Mouse (Mus musculus) midbrain, postnatal 0 days (tissue): ENCODE data around the gene Abhd12. TPM values are rescaled to one million over a fixed set of nuclear protein-coding genes. Genes with fewer than 3 reads are reported as not detected.

Experiments
- ATAC-seq: fragments of 200-750 bp; cut with Nextera tagmentation; 2 replicates; pipeline ENCODE4 v1.8.0; 2017; ENCODE audit warnings: moderate number of reproducible peaks, mild to moderate bottlenecking, moderate TSS enrichment, moderate library complexity; ENCODE audit not compliant: low FRiP score
- DNase-seq: peaks from one replicate; pipeline ENCODE4 v3.0.0-alpha.2; 2015; ENCODE audit warnings: low spot score
- H3K27ac ChIP-seq: fragments of 300-500 bp; sonication (generic); 2 replicates; pipeline ENCODE4 v1.5.1; 2014; ENCODE audit warnings: low read depth, mild to moderate bottlenecking, low read length, mixed read lengths
- H3K27me3 ChIP-seq: fragments of 300-500 bp; sonication (generic); 2 replicates; pipeline ENCODE4 v1.6.1; 2014; ENCODE audit warnings: low read length, control low read depth, mixed read lengths; ENCODE audit not compliant: insufficient read depth
- H3K36me3 ChIP-seq: fragments of 300-500 bp; sonication (generic); 2 replicates; pipeline ENCODE4 v1.6.1; 2014; ENCODE audit warnings: low read length, control low read depth, mixed read lengths; ENCODE audit not compliant: insufficient read depth
- H3K4me1 ChIP-seq: fragments of 300-500 bp; sonication (generic); 2 replicates; pipeline ENCODE4 v1.6.1; 2014; ENCODE audit warnings: mild to moderate bottlenecking, control low read depth, antibody characterized with exemption, low read length, mixed read lengths; ENCODE audit not compliant: insufficient read depth
- H3K4me2 ChIP-seq: fragments of 300-500 bp; sonication (generic); 2 replicates; pipeline ENCODE4 v1.6.1; 2014; ENCODE audit warnings: low read depth, mild to moderate bottlenecking, low read length, mixed read lengths; ENCODE audit not compliant: poor library complexity, severe bottlenecking
- H3K4me3 ChIP-seq: fragments of 300-500 bp; sonication (generic); 2 replicates; pipeline ENCODE4 v1.5.1; 2014; ENCODE audit warnings: low read depth, mild to moderate bottlenecking, low read length, moderate library complexity
- H3K9ac ChIP-seq: fragments of 300-500 bp; sonication (generic); replicated peaks from 2 replicates; pipeline ENCODE4 v1.6.1; 2014; ENCODE audit warnings: mild to moderate bottlenecking, low read length, moderate library complexity, mixed read lengths; ENCODE audit not compliant: poor library complexity, severe bottlenecking
- H3K9me3 ChIP-seq: fragments of 300-500 bp; sonication (generic); 2 replicates; pipeline ENCODE4 v1.6.1; 2016; ENCODE audit warnings: low read length, control low read depth
- CTCF ChIP-seq: IDR thresholded peaks from 2 replicates; pipeline ENCODE4 v1.5.1; 2016; ENCODE audit warnings: antibody characterized with exemption, mild to moderate bottlenecking
- WGBS: fragments of 180-500 bp; shearing (Covaris S2); extraction: QIAGEN DNeasy Blood & Tissue Kit; methylation state at CpG from one replicate; pipeline ENCODE4 v1.1.7; 2014; 5-methylcytosine and 5-hydroxymethylcytosine counted together
- polyA plus RNA-seq: library from polyadenylated mRNA; unstranded; fragments of >200 nt; fragmentation: Nextera tagmentation; extraction: Ambion mirVana; gene quantifications from 2 replicates; pipeline ENCODE4 v1.2.1, GENCODE M21; 2015
- total RNA-seq: library from RNA; depleted of rRNA; stranded (reverse); fragments of >200 nt; gene quantifications from 2 replicates; pipeline ENCODE4 v1.2.3, GENCODE M21; 2014

Abhd12 gene
- total and polyA plus RNA-seq, 2 experiments from 2014 or later = 144 to 156 TPM

- no peak overlapping the region for H3K9ac ChIP-seq
- TF ChIP-seq CTCF = no peak
- H3K36me3 ChIP-seq = peaks cover 2% of the 10 kb centered on the region; the same call in 1 of the 2 replicates
- DNase-seq (no peak), ATAC-seq (no peak)
- no peaks in the 10 kb centered on the region for H3K4me1 ChIP-seq
- H3K4me3 ChIP-seq = no peak overlapping the region
- H3K27ac ChIP-seq = no peak overlapping the region
- WGBS = 88% methylated on average over 1 of the region's 1 CpGs
- no peaks in the 10 kb centered on the region for H3K9me3 ChIP-seq
- no peak overlapping the region for H3K4me2 ChIP-seq
- H3K27me3 ChIP-seq = no peaks in the 10 kb centered on the region
Observed at GRCm38 (mm10) chr2:150885814-150886213, 18.7 kb downstream of the Abhd12 start.

GRCm38 (mm10) chr2:150884779-150885110 is 19.8 kb downstream of the Abhd12 start:
- no peak overlapping the region for H3K9ac ChIP-seq
- no peak for DNase-seq
- 87% methylated on average over 1 of the region's 1 CpGs for WGBS
- H3K9me3 ChIP-seq = no peaks in the 10 kb centered on the region
- H3K27me3 ChIP-seq = no peaks in the 10 kb centered on the region
- peak; percentile 45 for ATAC-seq
- no peaks in the 10 kb centered on the region for H3K4me1 ChIP-seq
- no peak overlapping the region for H3K4me3 ChIP-seq
- no peak overlapping the region for H3K27ac ChIP-seq
- TF ChIP-seq CTCF = no peak
- peaks cover 2% of the 10 kb centered on the region; the same call in 1 of the 2 replicates for H3K36me3 ChIP-seq
- no peak overlapping the region for H3K4me2 ChIP-seq

- DNase-seq = no peak
- peaks cover 2% of the 10 kb centered on the region; the same call in 1 of the 2 replicates for H3K36me3 ChIP-seq
- no peak overlapping the region for H3K4me3 ChIP-seq
- no peak overlapping the region for H3K9ac ChIP-seq
- TF ChIP-seq CTCF = no peak
- H3K9me3 ChIP-seq = no peaks in the 10 kb centered on the region
- peak; percentile 44; the same call in 1 of the 2 replicates for ATAC-seq
- no peaks in the 10 kb centered on the region for H3K4me1 ChIP-seq
- WGBS = 92% methylated on average over 8 of the region's 8 CpGs
- no peak overlapping the region for H3K27ac ChIP-seq
- no peak overlapping the region for H3K4me2 ChIP-seq
- no peaks in the 10 kb centered on the region for H3K27me3 ChIP-seq
Observed at GRCm38 (mm10) chr2:150884075-150884778, 20.3 kb downstream of the Abhd12 start.

- no peak for DNase-seq
- H3K4me1 ChIP-seq = no peaks in the 10 kb centered on the region
- H3K4me2 ChIP-seq = no peak overlapping the region
- TF ChIP-seq CTCF = no peak
- H3K9me3 ChIP-seq = no peaks in the 10 kb centered on the region
- no peak for ATAC-seq
- H3K27me3 ChIP-seq = no peaks in the 10 kb centered on the region
- no peak overlapping the region for H3K4me3 ChIP-seq
- no peak overlapping the region for H3K27ac ChIP-seq
- no peaks in the 10 kb centered on the region for H3K36me3 ChIP-seq
- H3K9ac ChIP-seq = no peak overlapping the region
- WGBS = 82% methylated on average over 4 of the region's 4 CpGs
Observed at GRCm38 (mm10) chr2:150877561-150877960, 27.0 kb downstream of the Abhd12 start.

- H3K9me3 ChIP-seq = no peaks in the 10 kb centered on the region
- DNase-seq = no peak
- H3K4me1 ChIP-seq = no peaks in the 10 kb centered on the region
- H3K27ac ChIP-seq = no peak overlapping the region
- no peak overlapping the region for H3K4me2 ChIP-seq
- no peak overlapping the region for H3K4me3 ChIP-seq
- 100% methylated on average over 1 of the region's 1 CpGs for WGBS
- no peak for TF ChIP-seq CTCF
- H3K9ac ChIP-seq = no peak overlapping the region
- H3K27me3 ChIP-seq = no peaks in the 10 kb centered on the region
- no peak for ATAC-seq
- H3K36me3 ChIP-seq = no peaks in the 10 kb centered on the region
Observed at GRCm38 (mm10) chr2:150875226-150875625, 29.3 kb downstream of the Abhd12 start.

GRCm38 (mm10) chr2:150874508-150874907 is 30.0 kb downstream of the Abhd12 start:
- Histone ChIP-seq H3K4me3 (no peak overlapping the region), H3K4me2 (no peak overlapping the region), H3K27me3 (no peaks in the 10 kb centered on the region), H3K9me3 (no peaks in the 10 kb centered on the region), H3K9ac (no peak overlapping the region), H3K27ac (no peak overlapping the region), H3K36me3 (no peaks in the 10 kb centered on the region), H3K4me1 (no peaks in the 10 kb centered on the region)
- no peak for DNase-seq
- ATAC-seq = no peak
- WGBS = 94% methylated on average over 1 of the region's 1 CpGs
- no peak for TF ChIP-seq CTCF
